Mouse (Mus musculus) G1E (cell line): ENCODE results near the gene Gipr.

Experiments used
- CTCF ChIP-seq: IDR thresholded peaks from 2 replicates; pipeline ENCODE4 v1.5.1; 2012; ENCODE audit warnings: low read depth, low read length, inconsistent platforms, mixed read lengths
- GATA1 ChIP-seq: IDR thresholded peaks from 2 replicates; pipeline ENCODE4 v1.6.1; 2012; ENCODE audit warnings: borderline replicate concordance, low read length, inconsistent platforms, mixed read lengths
- GATA2 ChIP-seq: IDR thresholded peaks from 2 replicates; pipeline ENCODE4 v1.6.1; 2012; ENCODE audit warnings: low read depth, low read length, inconsistent platforms, borderline replicate concordance
- POLR2AphosphoS5 ChIP-seq: IDR thresholded peaks from 2 replicates; pipeline ENCODE4 v1.6.1; 2012; ENCODE audit warnings: low read depth, low read length, inconsistent platforms; ENCODE audit not compliant: insufficient replicate concordance
- TAL1 ChIP-seq: conservative IDR thresholded peaks from 2 replicates; pipeline ENCODE4 v1.6.1; 2012; ENCODE audit warnings: low read depth, low read length, inconsistent platforms, mixed read lengths

- TF ChIP-seq CTCF (no peak), TAL1 (no peak), GATA1 (no peak), GATA2 (no peak), POLR2AphosphoS5 (no peak)
These were observed 48.4 kb upstream of the Gipr start for GRCm38 (mm10) chr7:19214369-19214768.
